Mouse (Mus musculus) heart, adult 9 months (tissue): ENCODE measurements around the gene Fam102a.
A peak's percentile ranks its signal among the peaks of the same experiment; 100 is the strongest.

Source experiments
- DNase-seq, 2 experiments: peaks; one replicate each; pipeline ENCODE4 v3.0.0; 2022; ENCODE audit warnings: low spot score in 2 of 2

Fam102a gene

DNA sequence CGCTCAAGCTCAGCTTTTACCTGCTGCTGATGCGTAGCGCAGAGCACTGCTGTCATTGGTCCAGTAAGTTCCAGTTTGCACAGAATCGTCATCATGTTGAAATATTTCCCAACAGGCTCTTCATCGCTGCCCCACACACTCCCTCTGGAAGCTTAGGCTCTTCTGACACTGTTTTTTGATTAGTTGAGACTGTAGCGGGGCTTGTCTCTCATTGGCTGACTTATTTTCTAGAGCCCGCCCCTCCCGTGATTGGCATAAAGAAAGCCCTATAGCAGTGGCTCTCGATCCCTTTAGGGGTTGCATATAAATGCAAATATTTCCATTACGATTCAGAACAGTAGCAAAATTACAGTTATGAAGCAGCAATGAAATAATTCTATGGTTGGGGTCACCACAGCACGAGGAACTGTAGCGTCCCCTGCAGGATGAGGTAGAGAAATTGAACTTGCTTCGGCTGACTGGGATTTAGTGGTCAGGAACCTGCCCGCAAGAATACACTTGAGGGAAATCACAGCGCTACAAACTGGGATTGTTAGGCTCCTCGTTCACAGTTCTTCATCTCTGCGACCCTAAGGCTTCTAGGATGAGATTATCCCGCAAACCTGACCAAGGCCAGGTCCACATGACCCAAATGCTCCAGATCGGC, 46.4 kb downstream of the Fam102a start:
- DNase-seq = no peak

DNA sequence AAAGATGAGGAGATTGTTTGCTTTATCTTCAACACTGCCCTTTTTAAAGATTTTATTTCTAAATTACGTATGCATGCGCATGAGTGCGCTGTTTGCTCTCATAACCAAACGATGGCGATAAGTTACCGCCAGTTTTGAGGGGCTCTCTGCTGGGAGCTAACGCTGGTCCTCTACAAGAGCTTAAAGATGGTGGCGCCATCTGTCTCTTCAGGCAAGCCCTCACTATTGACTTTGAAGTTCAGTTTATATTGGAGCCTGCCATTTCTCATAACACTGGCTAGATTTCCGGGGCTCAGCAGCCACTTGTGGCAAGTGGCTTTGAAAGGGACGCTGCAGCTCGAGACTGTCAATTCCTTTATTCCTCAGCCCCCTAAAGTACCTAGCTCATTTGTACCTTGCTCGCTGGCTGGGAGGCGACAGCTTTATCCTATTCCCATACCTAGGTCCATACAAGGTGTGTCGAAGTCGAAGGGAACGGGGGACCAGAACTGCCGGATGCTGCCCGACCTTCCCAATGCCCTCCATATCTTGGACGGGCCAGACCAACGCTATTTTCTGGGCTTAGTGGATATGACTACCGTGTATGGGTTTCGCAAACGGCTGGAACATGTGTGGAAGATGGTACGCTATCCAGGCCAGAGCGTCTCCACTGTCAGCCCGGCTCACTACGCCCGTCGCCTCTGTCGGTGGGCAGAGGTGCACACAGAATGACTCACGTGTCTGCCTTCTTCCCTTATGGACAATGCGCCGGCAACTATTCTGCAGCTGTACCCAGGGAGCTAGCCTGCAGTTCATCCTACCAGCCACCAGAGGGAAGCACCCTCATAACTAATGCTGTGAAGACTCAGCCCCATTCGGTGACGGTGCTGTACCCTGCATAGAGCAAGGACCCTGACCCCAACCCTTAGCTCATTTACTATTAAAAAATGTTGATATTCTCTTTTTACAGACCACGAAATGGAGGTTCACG, 48.0 kb downstream of the Fam102a start:
- peak; percentile 80 to 84 for DNase-seq

DNA sequence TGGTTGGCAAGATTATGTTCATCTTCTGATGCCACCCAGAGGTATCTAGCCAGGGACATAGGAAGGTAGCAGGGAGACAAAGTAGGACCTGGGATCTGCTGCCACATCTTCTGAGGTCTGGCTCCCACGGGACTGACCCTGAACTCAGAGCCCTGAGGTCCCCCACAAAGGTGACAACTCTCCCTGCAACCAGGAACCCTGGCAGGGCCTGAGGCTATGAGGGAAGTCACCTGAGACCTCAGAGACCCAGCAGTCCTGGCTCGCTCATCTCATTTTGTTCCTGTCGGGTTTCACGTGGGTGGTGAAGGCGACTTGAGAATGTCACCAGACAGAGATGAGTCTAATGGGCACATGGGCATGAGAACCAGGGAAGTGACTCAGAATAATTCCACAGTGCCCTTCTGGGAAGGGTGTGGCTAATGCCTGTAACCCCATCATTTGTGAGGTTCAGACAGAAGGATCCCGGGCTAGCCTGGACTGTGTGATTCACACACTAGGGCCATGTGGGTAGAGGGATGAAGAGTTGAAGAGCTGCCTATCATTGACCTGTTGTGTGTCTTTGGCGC, 50.1 kb downstream of the Fam102a start:
- no peak for DNase-seq

DNA sequence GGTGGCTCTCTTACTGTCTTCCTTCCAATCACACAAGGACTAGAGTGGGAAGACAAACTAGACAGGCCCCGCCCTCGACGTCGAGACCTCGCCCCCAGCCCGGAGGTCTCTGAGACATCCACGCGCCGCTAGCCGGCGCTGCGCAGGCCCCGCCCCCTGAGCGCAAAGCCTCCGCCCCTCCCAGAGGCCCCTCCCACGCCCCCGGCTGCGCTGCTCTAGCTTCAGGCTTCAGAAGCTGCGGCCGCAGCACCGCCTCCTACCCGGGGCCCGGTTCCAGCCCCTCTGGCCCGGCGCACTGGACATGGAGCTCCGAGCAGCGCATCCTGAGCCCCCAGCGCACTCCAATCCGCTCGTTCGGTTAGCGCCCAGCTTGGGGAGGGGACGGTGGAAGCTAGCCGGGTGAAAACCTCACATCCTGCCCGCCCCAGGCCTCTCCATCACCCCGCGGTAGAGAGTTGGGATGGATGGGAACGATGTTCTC, 51.8 kb downstream of the Fam102a start, which contains the start of gene St6galnac4:
St6galnac4 (plus strand) TSS at position 225 of the 481 bp plus-strand sequence.
- peak; percentile 91 for DNase-seq

DNA sequence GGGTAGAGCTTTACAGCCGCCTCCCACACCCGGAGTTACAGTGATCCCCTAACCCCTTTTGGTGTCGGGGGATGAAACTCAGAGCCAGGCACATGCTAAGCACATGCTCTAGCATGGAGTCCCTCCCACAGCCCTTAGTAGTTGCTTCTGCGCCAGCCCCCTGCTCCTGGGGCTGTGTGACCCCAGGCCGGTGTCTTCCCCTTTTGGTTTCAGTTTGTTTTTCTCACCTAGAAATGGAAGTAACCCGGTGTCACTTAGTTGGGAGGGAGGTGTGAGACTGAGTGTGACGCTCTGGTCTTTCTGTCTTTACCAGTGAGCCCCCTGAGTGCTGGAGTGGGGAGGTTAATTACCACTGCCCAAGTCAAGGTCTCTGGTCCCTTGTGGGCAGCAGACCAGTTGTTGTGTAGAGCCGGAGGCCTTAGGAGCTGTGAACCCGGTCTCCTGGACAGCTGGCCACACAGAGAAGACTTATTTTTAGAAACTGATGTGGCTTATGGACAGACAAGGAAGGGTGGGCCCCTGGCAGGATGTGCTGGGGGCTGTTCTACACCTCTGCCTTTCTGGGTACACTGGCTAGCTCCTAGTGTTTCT, 52.7 kb downstream of the Fam102a start:
- peak; percentile 69 to 81 for DNase-seq

DNA sequence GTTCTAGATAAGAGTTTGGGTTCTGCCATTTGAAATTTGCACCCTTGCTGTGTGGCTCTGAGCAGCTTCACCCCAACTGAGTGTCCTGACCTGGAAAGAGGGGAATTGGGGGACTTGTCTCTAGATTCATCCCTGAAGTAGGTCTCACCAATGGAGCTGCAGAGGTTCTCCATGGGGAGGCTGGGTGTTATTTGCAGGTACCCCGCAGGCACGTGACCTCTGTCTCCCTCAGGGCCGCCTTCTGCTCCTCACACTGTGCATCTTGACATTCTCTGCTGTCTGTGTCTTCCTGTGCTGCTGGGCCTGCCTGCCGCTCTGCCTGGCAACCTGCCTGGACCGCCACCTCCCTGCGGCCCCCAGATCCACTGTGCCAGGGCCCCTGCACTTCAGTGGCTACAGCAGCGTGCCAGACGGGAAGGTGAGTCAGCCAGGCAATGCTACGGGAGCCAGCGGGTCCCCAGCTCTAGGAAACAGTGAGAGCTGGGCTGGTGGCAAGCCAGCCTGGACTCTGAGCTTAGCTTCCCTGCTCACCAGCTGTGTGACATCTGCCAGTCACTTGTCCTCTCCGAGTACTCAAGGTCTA, 54.2 kb downstream of the Fam102a start:
- peak in 1 of 2 experiments; percentile 51 for DNase-seq

DNA sequence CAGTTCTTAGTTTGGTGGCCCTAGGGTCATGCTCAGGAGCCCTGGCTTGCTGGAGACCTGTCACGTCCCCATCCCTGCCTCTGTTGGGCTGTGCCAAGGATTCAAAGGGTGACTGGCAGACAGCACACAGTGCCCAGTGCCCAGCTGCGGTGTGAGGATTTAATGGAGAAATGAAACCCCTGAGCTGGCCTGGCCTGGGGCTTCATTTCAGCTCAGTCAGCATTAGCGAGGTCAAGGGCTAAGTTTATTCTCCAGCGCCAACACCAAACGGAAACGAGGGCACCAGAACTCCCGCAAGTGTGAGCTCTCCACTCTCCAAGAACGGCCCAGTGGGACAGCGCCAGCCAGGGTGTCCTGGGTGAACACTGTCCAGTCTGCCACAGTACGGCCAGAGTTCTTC, 55.1 kb downstream of the Fam102a start:
- peak in 1 of 2 experiments; percentile 64 for DNase-seq

DNA sequence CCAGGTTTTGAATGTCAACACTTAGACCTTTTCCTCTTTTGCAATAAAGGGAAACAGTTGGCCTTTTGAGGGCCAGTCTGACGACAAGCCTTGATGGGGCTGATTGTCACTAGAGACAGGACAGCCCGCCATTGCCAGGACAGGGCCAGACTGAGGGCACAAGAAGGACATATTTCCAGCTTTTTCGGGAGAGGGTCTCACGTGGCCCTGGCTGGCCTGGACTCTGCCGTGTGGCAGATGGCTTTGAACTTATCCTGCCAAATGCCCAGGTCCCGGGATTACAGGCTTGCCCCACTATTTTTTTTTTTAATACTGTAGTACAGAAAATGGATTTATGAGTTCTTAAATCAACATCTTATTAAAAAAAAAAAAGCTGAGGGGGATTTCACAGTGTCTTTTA, 56.1 kb downstream of the Fam102a start:
- DNase-seq = no peak

DNA sequence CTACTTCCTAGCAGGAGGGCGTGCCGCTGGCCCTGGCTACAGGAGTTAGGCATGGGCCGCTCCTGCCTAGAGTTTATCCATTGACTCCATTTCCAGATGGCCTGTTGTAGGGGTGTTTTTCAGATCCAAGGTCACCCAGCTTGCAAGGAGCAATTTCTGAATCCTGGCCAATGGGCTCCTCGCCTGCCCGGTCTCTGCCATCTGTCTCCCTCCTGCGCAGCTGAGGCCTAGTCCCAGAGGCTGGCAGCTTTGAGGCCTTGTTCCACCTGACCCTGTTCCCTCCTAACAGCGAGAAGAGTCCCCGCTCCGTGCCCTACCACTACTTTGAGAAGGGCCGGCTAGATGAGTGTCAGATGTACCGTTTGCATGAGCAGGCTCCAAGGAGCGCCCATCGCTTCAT, 61.6 kb downstream of the Fam102a start:
- DNase-seq = no peak

DNA sequence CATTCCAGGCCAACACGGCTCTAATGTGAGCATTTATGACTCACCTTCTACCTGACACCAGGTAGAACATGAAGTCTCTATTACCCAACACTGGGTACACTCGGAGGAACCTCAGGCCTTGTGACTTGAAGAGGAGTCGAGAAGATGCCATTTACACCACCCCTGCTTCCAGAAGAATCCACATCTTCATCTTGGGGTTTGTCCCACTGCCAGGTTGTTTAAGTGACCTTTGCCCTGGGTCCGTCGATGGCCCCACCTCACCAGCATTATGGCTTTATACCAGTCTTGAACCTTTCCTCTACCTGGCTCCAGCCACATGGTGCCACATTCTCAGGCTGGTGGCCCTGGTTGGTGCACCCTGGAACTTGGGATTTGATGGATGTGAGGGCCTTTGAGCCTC, 62.1 kb downstream of the Fam102a start:
- DNase-seq = no peak

DNA sequence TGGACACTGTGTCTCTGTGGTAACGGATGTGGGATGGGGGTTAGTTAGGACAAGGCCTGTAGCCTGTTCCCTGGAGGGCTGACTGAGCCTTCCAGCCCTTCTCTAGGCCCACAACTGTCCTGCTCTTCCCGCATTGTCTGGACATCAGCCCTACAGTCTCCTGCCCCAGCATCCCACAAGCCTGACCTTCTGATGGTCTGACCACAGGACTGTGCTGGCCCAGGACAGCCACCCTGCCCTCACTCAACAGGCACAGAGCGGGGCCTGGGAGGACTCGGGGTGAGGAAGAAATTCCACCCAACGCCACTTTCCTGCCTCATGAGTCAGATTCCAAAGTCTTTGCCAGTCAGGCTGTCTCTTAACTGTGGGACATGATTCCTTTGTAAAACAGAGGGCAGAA, 62.6 kb downstream of the Fam102a start:
- no peak for DNase-seq

DNA sequence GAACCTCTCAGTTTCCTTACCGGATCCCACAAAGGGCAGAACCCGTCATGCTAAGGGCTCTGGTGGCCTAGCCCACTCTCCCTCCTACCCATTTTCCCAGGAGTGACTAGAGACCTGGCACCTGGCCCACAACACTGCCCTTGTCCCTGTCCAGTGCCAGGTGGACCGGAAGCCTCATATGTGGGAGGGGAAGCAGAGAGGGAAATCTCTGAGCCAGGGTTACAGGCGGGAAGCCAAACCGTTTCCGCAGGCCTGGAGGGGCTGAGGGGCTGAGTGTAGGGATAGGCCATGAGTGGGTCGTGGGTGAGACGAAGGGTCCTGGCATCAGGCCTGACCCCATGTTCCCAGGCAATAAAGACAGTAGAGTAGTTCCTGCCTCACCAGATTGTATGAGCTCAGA, 63.4 kb downstream of the Fam102a start:
- DNase-seq = peak in 1 of 2 experiments; percentile 55

DNA sequence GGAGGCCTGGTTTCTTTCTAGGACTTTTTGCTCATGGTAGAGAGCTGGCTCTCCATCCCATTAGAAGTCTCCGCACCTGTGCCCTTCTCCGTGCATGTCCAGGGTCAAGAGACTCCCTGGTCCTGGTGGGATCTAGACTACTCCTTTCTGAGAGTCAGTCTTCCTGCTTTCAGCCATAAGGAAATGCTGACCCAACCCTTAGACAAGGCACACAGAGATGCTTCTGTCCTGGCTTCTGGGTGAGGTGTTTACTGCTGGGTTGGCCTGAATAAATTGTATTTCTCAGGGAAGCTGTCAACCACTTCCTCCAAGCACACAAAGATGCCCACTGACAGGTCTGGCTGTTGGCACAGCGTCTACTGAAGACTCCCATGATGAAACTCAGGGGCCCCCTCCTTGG, 64.3 kb downstream of the Fam102a start, which contains the start of gene St6galnac6:
St6galnac6 (plus strand) TSS at position 301 of the 400 bp plus-strand sequence.
- DNase-seq = no peak

DNA sequence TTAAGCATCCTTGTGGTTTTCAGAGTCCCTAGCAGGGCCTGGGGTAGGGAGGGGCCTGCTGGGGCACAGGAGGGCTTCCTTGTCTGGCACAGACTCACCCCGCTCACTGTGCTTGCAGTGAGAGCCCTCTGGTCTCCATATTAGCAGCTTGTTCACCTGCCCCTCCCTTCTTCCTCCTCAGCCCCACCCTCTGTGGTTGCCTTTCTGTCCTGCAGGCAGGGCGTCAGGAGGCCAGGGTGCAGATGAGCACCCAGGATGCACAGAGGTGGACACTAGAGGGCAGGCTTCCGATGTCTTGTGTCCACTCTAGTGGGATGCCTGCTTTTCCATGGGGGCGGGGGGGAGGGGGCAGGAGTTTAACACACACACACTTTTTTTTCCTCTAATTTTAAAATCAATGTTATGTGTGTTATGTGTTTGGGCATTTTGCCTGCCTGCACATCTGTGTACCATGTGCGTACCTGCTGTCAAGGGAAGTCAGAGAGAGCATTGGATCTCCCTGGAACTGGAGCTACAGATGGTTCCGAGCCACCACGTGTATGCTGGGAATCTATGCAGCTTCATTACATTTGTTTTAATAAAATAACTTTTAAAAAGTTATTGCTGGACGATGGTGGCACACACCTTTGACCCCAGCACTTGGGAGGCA, 66.4 kb downstream of the Fam102a start:
- DNase-seq = no peak

DNA sequence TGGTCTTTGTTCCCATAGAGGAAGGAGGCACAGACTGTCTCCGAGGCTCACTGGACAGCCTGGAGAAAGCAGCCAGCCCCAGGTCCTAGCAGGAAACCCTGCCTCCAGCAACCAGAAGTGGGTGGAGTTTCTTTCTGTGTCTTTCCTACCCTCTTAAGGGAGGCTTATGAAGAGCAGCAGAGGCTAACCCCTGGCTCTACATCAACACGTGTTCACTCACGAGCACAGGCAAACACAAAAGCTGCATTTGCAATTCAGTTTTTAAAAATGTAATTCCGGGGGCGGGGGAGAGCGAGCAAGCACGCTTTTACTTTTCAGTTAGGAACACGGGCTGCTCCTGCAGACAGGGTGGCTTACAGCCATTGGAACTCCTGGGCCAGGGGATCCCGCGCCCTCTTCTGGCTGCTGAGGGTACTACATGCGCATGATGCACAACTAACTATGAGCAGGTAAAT, 67.5 kb downstream of the Fam102a start:
- peak; percentile 90 to 92 for DNase-seq

DNA sequence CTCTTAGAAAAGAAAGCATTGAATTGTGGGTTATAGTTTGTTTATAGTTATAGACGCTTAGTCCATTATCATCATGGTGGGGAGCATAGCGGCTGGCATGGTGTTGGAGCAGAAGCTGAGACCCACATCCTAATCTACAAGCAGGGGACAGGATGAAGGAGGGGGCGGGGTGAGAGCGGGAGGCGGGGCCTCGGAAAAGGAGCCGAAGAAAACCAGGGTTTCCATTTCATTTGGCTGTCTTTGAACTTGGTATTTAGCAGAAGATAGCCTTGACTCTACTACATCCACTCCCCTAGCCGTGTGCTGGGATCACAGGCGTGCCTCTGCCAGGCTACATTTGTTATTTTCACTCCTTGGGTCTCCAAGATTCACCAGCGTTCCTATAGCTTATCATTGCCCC, 69.5 kb downstream of the Fam102a start:
- DNase-seq = no peak

DNA sequence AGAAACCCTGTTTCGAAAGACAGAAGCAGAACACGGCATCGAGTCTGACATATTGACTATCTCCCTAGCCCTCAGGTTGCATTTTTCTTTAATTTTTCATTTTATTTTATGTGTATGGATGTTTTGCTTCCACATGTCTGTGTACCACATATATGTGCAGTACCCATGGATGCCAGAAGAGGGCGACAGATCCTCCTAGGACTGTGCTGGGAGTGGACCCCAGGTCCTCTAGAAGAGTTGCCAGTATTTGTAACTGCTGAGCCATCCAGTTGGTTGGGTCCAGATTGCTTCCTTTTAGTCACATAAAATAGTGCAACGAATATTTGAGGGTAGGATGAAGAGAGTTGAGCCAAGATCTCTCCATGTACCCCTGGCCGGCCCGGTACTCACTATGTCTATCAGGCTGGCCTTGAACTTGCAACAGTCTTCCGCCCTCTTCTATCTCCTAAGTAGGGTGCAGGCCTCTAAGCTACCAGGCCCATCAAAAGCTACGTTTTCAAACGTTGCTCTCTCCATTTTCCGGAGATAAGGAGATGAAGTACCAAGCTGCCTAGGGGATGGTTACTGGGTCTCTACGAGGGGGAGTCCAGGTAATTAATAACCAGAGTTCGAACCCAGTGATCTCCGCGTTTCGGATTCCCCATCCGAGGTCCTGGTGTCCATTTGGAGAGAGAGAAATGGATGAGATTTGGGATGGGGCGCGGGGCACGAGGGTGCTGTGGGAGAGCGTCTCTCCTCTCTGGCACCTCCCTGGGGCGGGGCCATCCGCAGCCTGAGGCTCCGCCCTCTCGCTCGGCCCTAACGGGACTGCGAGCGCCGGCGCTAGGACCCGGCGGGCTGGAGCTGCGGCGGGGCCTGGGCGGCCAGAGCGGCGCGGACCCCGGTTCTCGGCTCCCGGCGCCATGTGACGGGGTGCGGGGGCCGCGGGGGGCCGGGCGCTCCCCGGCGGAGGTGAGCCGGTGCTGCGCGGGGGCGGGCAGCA, 71.3 kb downstream of the Fam102a start:
- DNase-seq = peak; percentile 85 to 89

DNA sequence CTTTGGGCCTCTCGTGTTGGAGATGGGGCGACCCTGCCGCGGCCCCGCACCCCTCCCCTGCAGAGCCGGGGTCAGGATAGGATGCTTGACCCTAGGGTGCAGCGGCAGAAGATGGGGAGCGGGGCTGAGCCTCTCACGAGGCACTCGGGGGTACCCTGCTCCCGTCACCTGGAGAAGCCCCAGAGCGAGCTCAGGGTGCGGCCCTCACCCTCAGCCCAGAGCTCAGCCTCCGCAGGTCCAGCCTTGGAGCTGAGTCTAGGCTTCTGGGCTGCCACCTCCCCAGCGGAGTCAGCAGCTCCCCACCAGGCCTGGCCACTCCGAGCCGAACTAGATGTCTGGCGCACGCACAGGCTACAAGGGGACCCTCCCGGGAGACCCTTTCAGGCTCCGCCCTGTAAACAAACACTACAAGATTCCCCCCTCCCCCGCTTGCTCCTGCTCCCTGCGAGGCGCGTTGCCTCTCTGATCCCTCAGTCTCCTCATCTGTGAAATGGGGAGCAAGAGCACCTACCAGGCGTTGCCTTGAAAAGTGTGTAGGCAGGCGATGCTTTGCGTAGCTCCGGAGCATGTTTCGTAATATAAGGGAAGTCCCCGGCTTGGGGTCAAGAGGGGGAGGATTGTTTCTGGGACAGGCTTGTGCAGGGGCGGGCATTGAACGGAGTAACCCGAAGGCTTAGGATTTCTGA, 72.3 kb downstream of the Fam102a start:
- DNase-seq = peak; percentile 62 to 70

DNA sequence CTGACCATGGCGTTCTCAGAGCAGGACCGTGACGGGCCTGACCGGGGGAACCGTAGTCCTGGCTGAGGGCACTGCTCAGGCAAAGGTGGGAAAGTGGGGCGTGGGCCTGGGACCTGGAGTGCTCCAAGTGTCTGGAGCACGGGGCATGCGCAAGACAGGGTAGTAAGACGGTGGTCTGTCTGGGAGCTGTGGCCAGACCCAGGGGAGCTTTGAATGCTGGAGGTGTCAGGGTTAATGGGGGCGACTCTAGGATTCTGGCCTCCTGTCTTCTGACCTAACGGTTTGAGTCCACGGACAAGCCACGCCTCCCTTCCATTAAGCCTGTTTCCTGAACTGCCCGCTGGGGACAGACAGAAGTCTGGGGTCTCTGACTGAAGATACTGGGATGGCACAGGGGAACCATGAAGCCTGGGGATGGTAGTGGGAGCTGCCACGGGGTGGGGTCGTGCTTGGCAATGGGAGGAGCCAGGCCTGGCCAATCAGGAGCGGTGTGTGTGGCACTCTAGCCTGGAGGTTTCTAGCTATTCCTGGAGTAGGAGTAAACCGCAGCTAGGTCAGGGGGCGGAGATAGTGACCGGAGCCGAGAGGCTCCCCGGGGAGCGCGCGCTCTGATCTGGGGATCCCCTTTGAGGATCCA, 73.1 kb downstream of the Fam102a start:
- peak; percentile 92 for DNase-seq
